Mouse (Mus musculus) hindbrain, embryonic 12.5 days (tissue): Measurements from ENCODE around the gene Col11a1. TPM values are rescaled to one million over a fixed set of nuclear protein-coding genes. Genes with fewer than 3 reads are reported as not detected.
A peak's percentile ranks its signal among the peaks of the same experiment; 100 is the strongest.

Source experiments
- ATAC-seq: fragments of 200-750 bp; cut with Nextera tagmentation; 2 replicates; pipeline ENCODE4 v1.8.0; 2017; ENCODE audit warnings: moderate TSS enrichment; ENCODE audit not compliant: low FRiP score
- H3K27ac ChIP-seq: fragments of 300-500 bp; sonication (generic); 2 replicates; pipeline ENCODE4 v1.5.1; 2016; ENCODE audit warnings: mild to moderate bottlenecking
- H3K27me3 ChIP-seq: fragments of 300-500 bp; sonication (generic); 2 replicates; pipeline ENCODE4 v1.6.1; 2016; ENCODE audit warnings: mild to moderate bottlenecking
- H3K36me3 ChIP-seq: fragments of 300-500 bp; sonication (generic); 2 replicates; pipeline ENCODE4 v1.6.1; 2016; ENCODE audit warnings: mild to moderate bottlenecking
- H3K4me1 ChIP-seq: fragments of 300-500 bp; sonication (generic); 2 replicates; pipeline ENCODE4 v1.6.1; 2016
- H3K4me2 ChIP-seq: fragments of 300-500 bp; sonication (generic); replicated peaks from 2 replicates; pipeline ENCODE4 v1.6.1; 2016; ENCODE audit warnings: mild to moderate bottlenecking
- H3K4me3 ChIP-seq: fragments of 300-500 bp; sonication (generic); 2 replicates; pipeline ENCODE4 v1.5.1; 2016; ENCODE audit warnings: mild to moderate bottlenecking
- H3K9ac ChIP-seq: fragments of 300-500 bp; sonication (generic); 2 replicates; pipeline ENCODE4 v1.6.1; 2016; ENCODE audit warnings: mild to moderate bottlenecking, moderate library complexity
- H3K9me3 ChIP-seq: fragments of 300-500 bp; sonication (generic); replicated peaks from 2 replicates; pipeline ENCODE4 v1.6.1; 2016; ENCODE audit warnings: mild to moderate bottlenecking
- WGBS: fragments of 180-500 bp; shearing (Covaris S2); methylation state at CpG from one replicate; pipeline ENCODE4 v1.1.7; 2016; 5-methylcytosine and 5-hydroxymethylcytosine counted together
- polyA plus RNA-seq: library from polyadenylated mRNA; unstranded; fragments of >200 nt; fragmentation: Nextera tagmentation; extraction: Ambion mirVana; gene quantifications from 2 replicates; pipeline ENCODE4 v1.2.1, GENCODE M21; 2016

Col11a1 gene
- polyA plus RNA-seq = 52.6 and 78.5 TPM in 2 replicates

GRCm38 (mm10) chr3:114029971-114030635, at the start of gene Col11a1:
Gene Col11a1 (plus strand): TSS chr3:114030540.
- peak; percentile 100 for ATAC-seq
- Histone ChIP-seq H3K4me2 (peak within 1 kb of the TSS; percentile 94), H3K9ac (peak within 1 kb of the TSS; percentile 62), H3K27ac (peak within 1 kb of the TSS; percentile 45), H3K4me3 (peak within 1 kb of the TSS; percentile 56), H3K4me1 (no peaks in the 10 kb centered on the region), H3K9me3 (no peaks in the 10 kb centered on the region), H3K36me3 (no peaks in the 10 kb centered on the region), H3K27me3 (no peaks in the 10 kb centered on the region)
- under 1% methylated on average over 19 of the region's 19 CpGs for whole genome bisulfite sequencing

DNA sequence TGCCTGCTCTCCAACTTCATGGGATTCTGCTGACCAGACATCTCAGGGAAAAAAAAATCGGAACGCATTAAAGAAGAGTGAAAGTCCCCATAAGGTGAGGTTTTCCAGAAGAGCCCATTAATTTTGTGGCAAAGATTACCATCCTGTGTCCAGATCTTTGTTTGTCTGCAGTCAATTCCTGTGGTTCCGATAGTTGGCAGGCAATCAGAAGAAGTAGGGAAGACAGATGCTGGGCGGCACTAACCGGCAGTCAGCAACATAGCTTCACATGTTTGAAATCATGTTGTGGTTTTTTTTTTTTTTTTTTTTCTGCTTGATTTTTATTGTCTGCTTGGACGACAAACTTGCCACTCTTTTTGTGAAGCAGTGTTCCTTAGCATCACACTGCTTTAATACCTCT, 39.4 kb upstream of the Col11a1 start:
- no peak overlapping the region for H3K27ac ChIP-seq
- no peaks in the 10 kb centered on the region for H3K36me3 ChIP-seq
- no peaks in the 10 kb centered on the region for H3K27me3 ChIP-seq
- ATAC-seq = no peak
- H3K4me2 ChIP-seq = no peak overlapping the region
- no peaks in the 10 kb centered on the region for H3K9me3 ChIP-seq
- 82% methylated on average over 6 of the region's 6 CpGs for WGBS
- no peak overlapping the region for H3K9ac ChIP-seq
- no peaks in the 10 kb centered on the region for H3K4me1 ChIP-seq
- no peak overlapping the region for H3K4me3 ChIP-seq

DNA sequence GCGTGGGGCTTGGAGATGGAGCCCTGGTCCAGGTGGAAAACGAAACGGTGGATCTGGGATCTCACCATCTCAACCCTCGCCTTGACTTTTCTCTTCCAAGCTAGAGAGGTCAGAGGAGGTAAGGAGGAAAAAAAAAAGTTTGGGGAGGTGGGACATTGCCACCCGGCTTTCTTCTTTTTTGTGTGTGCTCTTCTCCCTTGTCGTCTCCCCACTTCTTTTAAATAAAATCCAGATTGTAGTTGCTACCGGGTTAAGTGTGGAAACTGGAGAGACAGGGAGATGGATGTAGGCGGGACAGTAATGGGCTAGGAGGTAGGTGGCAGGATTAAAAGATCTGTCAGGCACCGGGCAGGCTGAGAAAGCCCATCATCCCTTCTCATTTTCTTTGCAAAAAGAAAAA, 546 bp downstream of the Col11a1 start:
- no peak for ATAC-seq
- Histone ChIP-seq H3K4me3 (peak overlapping the region; percentile 56), H3K4me2 (peak overlapping the region; percentile 94), H3K36me3 (no peaks in the 10 kb centered on the region), H3K27me3 (no peaks in the 10 kb centered on the region), H3K4me1 (no peaks in the 10 kb centered on the region), H3K27ac (peak overlapping the region; percentile 30; the same call in 1 of the 2 replicates), H3K9me3 (no peaks in the 10 kb centered on the region), H3K9ac (peak overlapping the region; percentile 62)
- 1% methylated on average over 9 of the region's 9 CpGs for WGBS

- Histone ChIP-seq H3K4me2 (peak overlapping the region; percentile 94), H3K27me3 (no peaks in the 10 kb centered on the region), H3K9me3 (no peaks in the 10 kb centered on the region), H3K27ac (peak overlapping the region; percentile 62), H3K4me1 (no peaks in the 10 kb centered on the region), H3K9ac (peak overlapping the region; percentile 62), H3K4me3 (peak overlapping the region; percentile 56), H3K36me3 (no peaks in the 10 kb centered on the region)
- peak; percentile 50 for ATAC-seq
- WGBS = 1% methylated on average over 21 of the region's 21 CpGs
Measured at GRCm38 (mm10) chr3:114031351-114032213, 1.2 kb downstream of the Col11a1 start.

DNA sequence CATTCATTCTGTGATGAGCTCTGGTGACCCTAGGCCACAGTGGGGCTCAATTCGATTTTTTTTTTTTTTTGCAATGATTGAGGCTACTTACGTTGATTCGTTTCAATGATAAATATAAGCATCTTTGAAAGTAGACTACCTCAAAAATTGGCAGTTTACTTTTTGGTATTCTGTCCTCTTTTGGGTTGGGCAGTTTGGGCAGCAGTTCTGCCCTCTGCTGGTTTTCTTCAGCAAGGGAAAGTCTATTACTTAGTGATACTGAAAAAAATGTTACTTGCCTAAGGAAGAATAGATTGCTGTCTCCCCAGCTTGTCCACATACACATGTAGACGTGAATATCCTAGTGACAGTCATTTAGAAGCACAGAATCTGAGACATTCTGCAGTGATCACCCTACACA, 2.0 kb downstream of the Col11a1 start:
- Histone ChIP-seq H3K9me3 (no peaks in the 10 kb centered on the region), H3K4me1 (no peaks in the 10 kb centered on the region), H3K4me3 (peak overlapping the region; percentile 56), H3K27me3 (no peaks in the 10 kb centered on the region), H3K9ac (peak overlapping the region; percentile 62), H3K4me2 (peak overlapping the region; percentile 94), H3K36me3 (no peaks in the 10 kb centered on the region), H3K27ac (no peak overlapping the region)
- 5% methylated on average over 4 of the region's 4 CpGs for WGBS
- ATAC-seq = no peak

DNA sequence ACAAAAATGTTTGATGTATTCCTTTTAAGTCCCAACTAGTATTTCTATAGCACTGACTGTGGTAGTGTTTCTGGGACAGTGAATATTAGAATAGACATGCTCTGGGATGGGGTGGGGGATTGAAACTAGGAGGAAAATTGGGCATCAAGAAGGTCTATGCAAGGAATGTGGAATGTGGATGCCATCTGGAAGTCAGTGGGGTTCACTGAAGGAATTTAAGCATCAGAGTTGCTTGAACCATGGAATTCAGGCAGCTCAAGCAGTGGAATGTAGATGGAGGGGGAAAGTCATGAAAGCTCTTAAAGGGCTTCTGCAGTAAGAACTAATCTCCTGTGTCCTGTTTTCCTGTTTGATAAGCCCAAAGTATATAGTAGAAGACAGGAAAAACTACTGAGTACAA, 22.1 kb downstream of the Col11a1 start:
- ATAC-seq = no peak
- Histone ChIP-seq H3K4me2 (no peak overlapping the region), H3K27ac (no peak overlapping the region), H3K9me3 (no peaks in the 10 kb centered on the region), H3K4me1 (no peaks in the 10 kb centered on the region), H3K36me3 (no peaks in the 10 kb centered on the region), H3K27me3 (no peaks in the 10 kb centered on the region), H3K9ac (no peak overlapping the region), H3K4me3 (no peak overlapping the region)

GRCm38 (mm10) chr3:114053501-114053900, 23.2 kb downstream of the Col11a1 start:
- Histone ChIP-seq H3K4me3 (no peak overlapping the region), H3K4me1 (no peaks in the 10 kb centered on the region), H3K9me3 (no peaks in the 10 kb centered on the region), H3K27ac (no peak overlapping the region), H3K36me3 (no peaks in the 10 kb centered on the region), H3K27me3 (no peaks in the 10 kb centered on the region), H3K4me2 (no peak overlapping the region), H3K9ac (no peak overlapping the region)
- no peak for ATAC-seq
- 81% methylated on average over 3 of the region's 3 CpGs for WGBS

GRCm38 (mm10) chr3:114065123-114065522, 34.8 kb downstream of the Col11a1 start:
- Histone ChIP-seq H3K9ac (no peak overlapping the region), H3K4me1 (no peaks in the 10 kb centered on the region), H3K4me3 (no peak overlapping the region), H3K4me2 (no peak overlapping the region), H3K36me3 (no peaks in the 10 kb centered on the region), H3K9me3 (no peaks in the 10 kb centered on the region), H3K27ac (no peak overlapping the region), H3K27me3 (no peaks in the 10 kb centered on the region)
- 90% methylated on average over 4 of the region's 4 CpGs for WGBS
- ATAC-seq = no peak

DNA sequence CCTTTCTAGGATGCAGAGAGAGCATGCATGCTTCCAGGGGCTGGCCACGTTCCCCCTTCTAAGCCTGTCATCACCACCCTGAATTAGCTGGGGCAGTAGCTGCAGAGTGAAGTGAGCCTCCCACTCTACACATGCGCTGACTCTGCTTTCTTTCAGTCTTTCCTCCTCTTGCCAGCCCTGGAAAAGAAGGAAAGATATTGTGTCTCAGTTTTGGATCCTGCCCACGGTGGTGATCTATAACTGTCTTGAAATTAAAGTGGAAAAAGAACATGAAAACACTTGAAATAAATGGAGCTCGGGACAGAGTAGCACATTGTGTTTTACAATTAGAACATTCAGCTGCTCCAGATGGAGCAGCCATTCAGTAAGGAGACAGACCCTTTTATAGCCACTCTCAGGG, 35.2 kb downstream of the Col11a1 start:
- no peak overlapping the region for H3K27ac ChIP-seq
- H3K9ac ChIP-seq = no peak overlapping the region
- no peaks in the 10 kb centered on the region for H3K9me3 ChIP-seq
- H3K4me1 ChIP-seq = no peaks in the 10 kb centered on the region
- H3K36me3 ChIP-seq = no peaks in the 10 kb centered on the region
- H3K4me3 ChIP-seq = no peak overlapping the region
- no peak overlapping the region for H3K4me2 ChIP-seq
- H3K27me3 ChIP-seq = no peaks in the 10 kb centered on the region
- ATAC-seq = peak; percentile 58; the same call in 1 of the 2 replicates
- 35% methylated on average over 4 of the region's 4 CpGs for WGBS

GRCm38 (mm10) chr3:114099335-114099734, 69.0 kb downstream of the Col11a1 start:
- Histone ChIP-seq H3K27me3 (no peaks in the 10 kb centered on the region), H3K4me2 (no peak overlapping the region), H3K4me3 (no peak overlapping the region), H3K4me1 (no peaks in the 10 kb centered on the region), H3K9ac (no peak overlapping the region), H3K36me3 (peaks cover 3% of the 10 kb centered on the region; the same call in 1 of the 2 replicates), H3K27ac (no peak overlapping the region), H3K9me3 (no peaks in the 10 kb centered on the region)
- no peak for ATAC-seq
- WGBS = 77% methylated on average over 7 of the region's 7 CpGs

DNA sequence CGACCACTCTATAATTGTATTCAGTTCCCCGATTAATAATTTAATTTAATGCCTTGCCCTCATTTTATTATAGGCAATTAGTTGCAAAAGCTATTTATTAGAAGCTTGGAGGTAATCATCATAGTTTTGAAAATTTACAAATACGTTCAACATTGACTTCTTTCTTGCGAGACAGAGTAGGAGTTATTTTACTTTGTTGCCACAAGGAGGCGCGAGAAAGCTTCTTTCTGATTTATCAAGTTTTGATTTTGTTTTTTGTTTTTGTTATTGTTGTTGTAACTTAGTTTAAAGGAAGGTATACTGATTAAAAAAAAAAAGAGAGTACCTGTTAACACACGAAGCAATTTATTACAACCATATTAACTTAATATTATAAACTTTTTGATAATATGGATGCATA, 76.8 kb downstream of the Col11a1 start:
- H3K27me3 ChIP-seq = no peaks in the 10 kb centered on the region
- no peak overlapping the region for H3K27ac ChIP-seq
- H3K36me3 ChIP-seq = no peaks in the 10 kb centered on the region
- WGBS = 32% methylated on average over 7 of the region's 7 CpGs
- H3K4me2 ChIP-seq = no peak overlapping the region
- no peak for ATAC-seq
- H3K9me3 ChIP-seq = no peaks in the 10 kb centered on the region
- no peak overlapping the region for H3K4me3 ChIP-seq
- H3K4me1 ChIP-seq = no peaks in the 10 kb centered on the region
- no peak overlapping the region for H3K9ac ChIP-seq

GRCm38 (mm10) chr3:114147140-114147539, 116.8 kb downstream of the Col11a1 start:
- Histone ChIP-seq H3K4me3 (no peak overlapping the region), H3K4me1 (no peaks in the 10 kb centered on the region), H3K27ac (no peak overlapping the region), H3K9me3 (no peaks in the 10 kb centered on the region), H3K9ac (no peak overlapping the region), H3K27me3 (no peaks in the 10 kb centered on the region), H3K4me2 (no peak overlapping the region), H3K36me3 (no peaks in the 10 kb centered on the region)
- 26% methylated on average over 3 of the region's 3 CpGs for WGBS
- no peak for ATAC-seq
